Mouse (Mus musculus): Measurements from ENCODE around the gene Cradd. TPM values are rescaled to one million over a fixed set of nuclear protein-coding genes. Genes with fewer than 3 reads are reported as not detected.

Gene Cradd
- polyA plus RNA-seq, 2 experiments = 3.2 to 3.6 TPM

- DNase-seq (ENCODE audit: low read depth in 3 of 3, low spot score in 3 of 3) = no peak
- H3K36me3 ChIP-seq (replicated peaks; ENCODE audit: control insufficient read depth, insufficient read depth, low read depth) = no peaks in the 10 kb centered on the region
Observed at GRCm38 (mm10) chr10:95317581-95318391, 6.1 kb downstream of the Cradd start.

GRCm38 (mm10) chr10:95317091-95317490 lies 6.8 kb downstream of the Cradd start:
- DNase-seq (ENCODE audit: low read depth in 3 of 3, low spot score in 3 of 3) = no peak
- no peak for ATAC-seq (ENCODE audit: insufficient read depth)
- H3K4me2 ChIP-seq (ENCODE audit: low read depth) = no peak overlapping the region
- 72% methylated on average over 14 of the region's 14 CpGs for WGBS (ENCODE audit: insufficient replicate concordance)
- TF ChIP-seq CTCF (IDR thresholded peaks at IDR 0.05; ENCODE audit: low read depth) (no peak), EP300 (IDR thresholded peaks at IDR 0.05; ENCODE audit: low read depth) (no peak)
- no peaks in the 10 kb centered on the region for H3K36me3 ChIP-seq (replicated peaks; ENCODE audit: control insufficient read depth, insufficient read depth, low read depth)
- H3K4me1 ChIP-seq (replicated peaks; ENCODE audit: control insufficient read depth in 2 of 2, insufficient read depth in 2 of 2, low read length in 1 of 2) = peaks cover 0 to 5% of the 10 kb centered on the region in 2 experiments; a peak in 1 of 4 replicates
- no peaks in the 10 kb centered on the region for H3K9me3 ChIP-seq (ENCODE audit: control insufficient read depth, low read length)
- H3K4me3 ChIP-seq (ENCODE audit: insufficient read depth in 1 of 2, low read depth in 2 of 2, low read length in 2 of 2) = no peak overlapping the region
- H3K9ac ChIP-seq (replicated peaks) = no peak overlapping the region
- H3K27me3 ChIP-seq (ENCODE audit: control insufficient read depth, insufficient read depth, low read length) = no peaks in the 10 kb centered on the region
- no peak overlapping the region for H3K27ac ChIP-seq

More at GRCm38 (mm10) chr10:95317581-95318391, 6.1 kb downstream of the Cradd start:
- no peaks in the 10 kb centered on the region for H3K27me3 ChIP-seq (ENCODE audit: control insufficient read depth, insufficient read depth, low read length)
- no peak overlapping the region for H3K9ac ChIP-seq (replicated peaks)
- H3K9me3 ChIP-seq (ENCODE audit: control insufficient read depth, low read length) = no peaks in the 10 kb centered on the region
- TF ChIP-seq EP300 (IDR thresholded peaks at IDR 0.05; ENCODE audit: low read depth) = 0 out of 2 replicates have a peak, but pooled peaks have one; percentile 20
- no peak for TF ChIP-seq CTCF (IDR thresholded peaks at IDR 0.05; ENCODE audit: low read depth)
- peaks cover 0 to 10% of the 10 kb centered on the region in 2 experiments; a peak in 2 of 4 replicates for H3K4me1 ChIP-seq (replicated peaks; ENCODE audit: control insufficient read depth in 2 of 2, insufficient read depth in 2 of 2, low read length in 1 of 2)
- no peak overlapping the region for H3K27ac ChIP-seq
- ATAC-seq (ENCODE audit: insufficient read depth) = peak; percentile 31; the same call in 1 of the 2 replicates
- 68% methylated on average over 21 of the region's 21 CpGs for WGBS (ENCODE audit: insufficient replicate concordance)
- no peak overlapping the region for H3K4me3 ChIP-seq (ENCODE audit: insufficient read depth in 1 of 2, low read depth in 2 of 2, low read length in 2 of 2)
- H3K4me2 ChIP-seq (ENCODE audit: low read depth) = no peak overlapping the region

- H3K9me3 ChIP-seq (ENCODE audit: control insufficient read depth, low read length) = no peaks in the 10 kb centered on the region
- DNase-seq (ENCODE audit: low read depth in 3 of 3, low spot score in 3 of 3) = no peak
- no peak overlapping the region for H3K4me2 ChIP-seq (ENCODE audit: low read depth)
- no peak overlapping the region for H3K4me3 ChIP-seq (ENCODE audit: insufficient read depth in 1 of 2, low read depth in 2 of 2, low read length in 2 of 2)
- no peaks in the 10 kb centered on the region for H3K27me3 ChIP-seq (ENCODE audit: control insufficient read depth, insufficient read depth, low read length)
- WGBS (ENCODE audit: insufficient replicate concordance) = 48% methylated on average over 9 of the region's 9 CpGs
- no peak overlapping the region for H3K9ac ChIP-seq (replicated peaks)
- H3K27ac ChIP-seq = no peak overlapping the region
- ATAC-seq (ENCODE audit: insufficient read depth) = no peak
- H3K4me1 ChIP-seq (replicated peaks; ENCODE audit: control insufficient read depth in 2 of 2, insufficient read depth in 2 of 2, low read length in 1 of 2) = peaks cover 0 to 3% of the 10 kb centered on the region in 2 experiments; a peak in 1 of 4 replicates
- no peak for TF ChIP-seq CTCF (IDR thresholded peaks at IDR 0.05; ENCODE audit: low read depth)
- TF ChIP-seq EP300 (IDR thresholded peaks at IDR 0.05; ENCODE audit: low read depth) = no peak
- no peaks in the 10 kb centered on the region for H3K36me3 ChIP-seq (replicated peaks; ENCODE audit: control insufficient read depth, insufficient read depth, low read depth)
Observed at GRCm38 (mm10) chr10:95316675-95317074, 7.3 kb downstream of the Cradd start.

DNA sequence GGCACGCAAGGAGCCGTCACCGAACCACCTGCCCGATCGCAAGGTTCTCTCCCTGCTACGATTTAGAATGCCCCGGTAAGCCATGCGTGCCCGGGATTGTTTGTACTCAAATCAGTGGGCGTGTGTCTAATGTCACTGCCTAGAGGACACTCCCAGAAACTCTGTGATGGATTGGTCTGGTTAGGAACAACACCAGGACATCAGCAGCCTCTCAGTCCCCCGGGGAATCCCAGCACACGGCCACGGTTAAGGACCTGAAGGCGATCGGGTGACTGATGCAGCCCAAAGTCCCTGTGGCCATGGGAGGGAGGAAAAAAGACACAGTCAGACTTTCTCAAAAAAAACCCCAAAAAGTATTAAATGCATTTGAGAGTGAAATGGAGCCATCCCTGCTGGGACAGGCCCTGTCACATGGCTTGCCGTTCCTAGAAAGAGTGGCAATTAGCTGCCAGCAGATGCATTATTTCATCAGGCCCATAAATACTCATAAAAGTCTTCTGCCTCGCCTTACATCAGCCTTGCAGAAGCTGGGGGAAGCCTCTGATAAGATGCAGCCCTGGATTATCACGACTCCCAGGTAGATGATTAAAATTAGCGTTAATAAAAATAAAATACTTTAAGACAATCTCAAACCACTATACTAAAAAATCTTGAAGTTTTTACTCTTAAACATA lies 8.0 kb downstream of the Cradd start:
- H3K4me3 ChIP-seq (ENCODE audit: insufficient read depth in 1 of 2, low read depth in 2 of 2, low read length in 2 of 2) = no peak overlapping the region
- H3K9me3 ChIP-seq (ENCODE audit: control insufficient read depth, low read length) = no peaks in the 10 kb centered on the region
- no peaks in the 10 kb centered on the region for H3K36me3 ChIP-seq (replicated peaks; ENCODE audit: control insufficient read depth, insufficient read depth, low read depth)
- H3K9ac ChIP-seq (replicated peaks) = no peak overlapping the region
- 71% methylated on average over 19 of the region's 19 CpGs for WGBS (ENCODE audit: insufficient replicate concordance)
- no peak overlapping the region for H3K27ac ChIP-seq
- DNase-seq (ENCODE audit: low read depth in 3 of 3, low spot score in 3 of 3) = no peak
- ATAC-seq (ENCODE audit: insufficient read depth) = no peak
- no peak overlapping the region for H3K4me2 ChIP-seq (ENCODE audit: low read depth)
- H3K27me3 ChIP-seq (ENCODE audit: control insufficient read depth, insufficient read depth, low read length) = no peaks in the 10 kb centered on the region
- TF ChIP-seq CTCF (IDR thresholded peaks at IDR 0.05; ENCODE audit: low read depth) = no peak
- no peak for TF ChIP-seq EP300 (IDR thresholded peaks at IDR 0.05; ENCODE audit: low read depth)
- H3K4me1 ChIP-seq (replicated peaks; ENCODE audit: control insufficient read depth in 2 of 2, insufficient read depth in 2 of 2, low read length in 1 of 2) = peaks cover 0 to 3% of the 10 kb centered on the region in 2 experiments; a peak in 1 of 4 replicates

- Histone ChIP-seq H3K4me3 (ENCODE audit: insufficient read depth in 1 of 2, low read depth in 2 of 2, low read length in 2 of 2) (no peak overlapping the region), H3K27ac (no peak overlapping the region), H3K9me3 (ENCODE audit: control insufficient read depth, low read length) (no peaks in the 10 kb centered on the region), H3K4me2 (ENCODE audit: low read depth) (no peak overlapping the region), H3K27me3 (ENCODE audit: control insufficient read depth, insufficient read depth, low read length) (no peaks in the 10 kb centered on the region), H3K36me3 (replicated peaks; ENCODE audit: control insufficient read depth, insufficient read depth, low read depth) (no peaks in the 10 kb centered on the region), H3K9ac (replicated peaks) (no peak overlapping the region), H3K4me1 (replicated peaks; ENCODE audit: control insufficient read depth in 2 of 2, insufficient read depth in 2 of 2, low read length in 1 of 2) (peaks cover 0 to 3% of the 10 kb centered on the region in 2 experiments; a peak in 1 of 4 replicates)
- no peak for TF ChIP-seq CTCF (IDR thresholded peaks at IDR 0.05; ENCODE audit: low read depth)
- TF ChIP-seq EP300 (IDR thresholded peaks at IDR 0.05; ENCODE audit: low read depth) = no peak
- DNase-seq (ENCODE audit: low read depth in 3 of 3, low spot score in 3 of 3) = no peak
- WGBS (ENCODE audit: insufficient replicate concordance) = 82% methylated on average over 11 of the region's 11 CpGs
- no peak for ATAC-seq (ENCODE audit: insufficient read depth)
Observed at GRCm38 (mm10) chr10:95315321-95315720, 8.6 kb downstream of the Cradd start.
